Mouse (Mus musculus) stomach, embryonic 16.5 days (tissue): ENCODE measurements around the gene Zfp444. TPM values are rescaled to one million over a fixed set of nuclear protein-coding genes. Genes with fewer than 3 reads are reported as not detected.

Source experiments
- ATAC-seq: fragments of 200-750 bp; cut with Nextera tagmentation; 2 replicates; pipeline ENCODE4 v1.8.0; 2017; ENCODE audit warnings: moderate number of reproducible peaks, moderate TSS enrichment; ENCODE audit not compliant: insufficient read depth, low FRiP score
- H3K27ac ChIP-seq: fragments of 300-500 bp; sonication (generic); 2 replicates; pipeline ENCODE4 v1.5.1; 2014; ENCODE audit warnings: low read length
- H3K27me3 ChIP-seq: fragments of 300-500 bp; sonication (generic); 2 replicates; pipeline ENCODE4 v1.6.1; 2014; ENCODE audit warnings: low read length, control low read depth, mixed read lengths; ENCODE audit not compliant: control insufficient read depth, insufficient read depth
- H3K36me3 ChIP-seq: fragments of 300-500 bp; sonication (generic); 2 replicates; pipeline ENCODE4 v1.6.1; 2014; ENCODE audit warnings: low read length; ENCODE audit not compliant: control insufficient read depth, insufficient read depth
- H3K4me1 ChIP-seq: fragments of 300-500 bp; sonication (generic); 2 replicates; pipeline ENCODE4 v1.6.1; 2014; ENCODE audit warnings: low read length, control low read depth, mixed read lengths; ENCODE audit not compliant: control insufficient read depth, insufficient read depth
- H3K4me2 ChIP-seq: fragments of 300-500 bp; sonication (generic); 2 replicates; pipeline ENCODE4 v1.6.1; 2014; ENCODE audit warnings: low read depth, low read length, mixed read lengths
- H3K4me3 ChIP-seq: fragments of 300-500 bp; sonication (generic); replicated peaks from 2 replicates; pipeline ENCODE4 v1.5.1; 2014; ENCODE audit warnings: mild to moderate bottlenecking, low read length
- H3K9ac ChIP-seq: fragments of 300-500 bp; sonication (generic); 2 replicates; pipeline ENCODE4 v1.6.1; 2014; ENCODE audit warnings: low read length
- H3K9me3 ChIP-seq: fragments of 300-500 bp; sonication (generic); replicated peaks from 2 replicates; pipeline ENCODE4 v1.6.1; 2016; ENCODE audit warnings: low read length, control low read depth; ENCODE audit not compliant: control insufficient read depth
- WGBS: fragments of 180-500 bp; shearing (Covaris S2); extraction: QIAGEN DNeasy Blood & Tissue Kit; methylation state at CpG from one replicate; pipeline ENCODE4 v1.1.7; 2014; 5-methylcytosine and 5-hydroxymethylcytosine counted together
- polyA plus RNA-seq: library from polyadenylated mRNA; unstranded; fragments of >200 nt; fragmentation: Nextera tagmentation; extraction: Ambion mirVana; gene quantifications from 2 replicates; pipeline ENCODE4 v1.2.1, GENCODE M21; 2015

The Zfp444 gene
- polyA plus RNA-seq, 1 experiment from 2014 or later: 32.7 TPM

GRCm38 (mm10) chr7:6185391-6185790, 13.4 kb downstream of the Zfp444 start:
- Histone ChIP-seq H3K27me3 (no peaks in the 10 kb centered on the region), H3K4me1 (no peaks in the 10 kb centered on the region), H3K9ac (no peak overlapping the region), H3K27ac (no peak overlapping the region), H3K4me2 (no peak overlapping the region), H3K36me3 (peaks cover 34% of the 10 kb centered on the region), H3K4me3 (no peak overlapping the region), H3K9me3 (no peaks in the 10 kb centered on the region)
- 100% methylated on average over 1 of the region's 1 CpGs for WGBS
- ATAC-seq: no peak

- Histone ChIP-seq H3K9ac (no peak overlapping the region), H3K4me2 (no peak overlapping the region), H3K27me3 (no peaks in the 10 kb centered on the region), H3K9me3 (no peaks in the 10 kb centered on the region), H3K4me1 (no peaks in the 10 kb centered on the region), H3K27ac (no peak overlapping the region), H3K36me3 (peaks cover 34% of the 10 kb centered on the region), H3K4me3 (no peak overlapping the region)
- ATAC-seq: no peak
- 87% methylated on average over 2 of the region's 2 CpGs for WGBS
Measured at GRCm38 (mm10) chr7:6186176-6186575, 14.2 kb downstream of the Zfp444 start.

GRCm38 (mm10) chr7:6186756-6187155, 14.7 kb downstream of the Zfp444 start:
- ATAC-seq: no peak
- Histone ChIP-seq H3K4me1 (no peaks in the 10 kb centered on the region), H3K9me3 (no peaks in the 10 kb centered on the region), H3K36me3 (peaks cover 34% of the 10 kb centered on the region), H3K4me3 (no peak overlapping the region), H3K27me3 (no peaks in the 10 kb centered on the region), H3K27ac (no peak overlapping the region), H3K9ac (no peak overlapping the region), H3K4me2 (no peak overlapping the region)
- 86% methylated on average over 2 of the region's 2 CpGs for WGBS

GRCm38 (mm10) chr7:6189542-6189941, 17.5 kb downstream of the Zfp444 start:
- WGBS: 52% methylated on average over 45 of the region's 45 CpGs
- Histone ChIP-seq H3K27me3 (no peaks in the 10 kb centered on the region), H3K27ac (no peak overlapping the region), H3K36me3 (peaks cover 28% of the 10 kb centered on the region), H3K4me3 (no peak overlapping the region), H3K4me1 (no peaks in the 10 kb centered on the region), H3K9me3 (no peaks in the 10 kb centered on the region), H3K4me2 (no peak overlapping the region), H3K9ac (no peak overlapping the region)
- no peak for ATAC-seq

- H3K4me1 ChIP-seq: no peaks in the 10 kb centered on the region
- H3K27me3 ChIP-seq: no peaks in the 10 kb centered on the region
- ATAC-seq: no peak
- no peaks in the 10 kb centered on the region for H3K9me3 ChIP-seq
- peaks cover 24% of the 10 kb centered on the region; the same call in 1 of the 2 replicates for H3K36me3 ChIP-seq
- no peak overlapping the region for H3K9ac ChIP-seq
- H3K4me2 ChIP-seq: no peak overlapping the region
- 29% methylated on average over 3 of the region's 3 CpGs for WGBS
- H3K4me3 ChIP-seq: no peak overlapping the region
- no peak overlapping the region for H3K27ac ChIP-seq
Measured at GRCm38 (mm10) chr7:6191376-6191775, 19.4 kb downstream of the Zfp444 start.

GRCm38 (mm10) chr7:6194129-6194528, 22.1 kb downstream of the Zfp444 start:
- Histone ChIP-seq H3K36me3 (0 out of 2 replicates have a peak, but pooled peaks cover 8% of the 10 kb centered on the region), H3K4me1 (no peaks in the 10 kb centered on the region), H3K27me3 (no peaks in the 10 kb centered on the region), H3K4me3 (no peak overlapping the region), H3K9ac (no peak overlapping the region), H3K27ac (no peak overlapping the region), H3K4me2 (no peak overlapping the region), H3K9me3 (no peaks in the 10 kb centered on the region)
- WGBS: 15% methylated on average over 5 of the region's 5 CpGs
- peak; percentile 50; the same call in 1 of the 2 replicates for ATAC-seq

GRCm38 (mm10) chr7:6195777-6196176, 23.8 kb downstream of the Zfp444 start:
- Histone ChIP-seq H3K4me1 (no peaks in the 10 kb centered on the region), H3K4me2 (no peak overlapping the region), H3K27me3 (no peaks in the 10 kb centered on the region), H3K27ac (no peak overlapping the region), H3K9me3 (no peaks in the 10 kb centered on the region), H3K9ac (no peak overlapping the region), H3K4me3 (no peak overlapping the region), H3K36me3 (no peaks in the 10 kb centered on the region)
- 38% methylated on average over 2 of the region's 2 CpGs for WGBS
- ATAC-seq: no peak

- Histone ChIP-seq H3K27me3 (no peaks in the 10 kb centered on the region), H3K9ac (no peak within 1 kb of the TSS), H3K9me3 (no peaks in the 10 kb centered on the region), H3K4me1 (no peaks in the 10 kb centered on the region), H3K4me3 (no peak within 1 kb of the TSS), H3K36me3 (no peaks in the 10 kb centered on the region), H3K27ac (no peak within 1 kb of the TSS), H3K4me2 (no peak within 1 kb of the TSS)
- ATAC-seq: no peak
- WGBS: 64% methylated on average over 3 of the region's 3 CpGs
Measured at GRCm38 (mm10) chr7:6196790-6197189, 24.8 kb downstream of the Zfp444 start, which contains the start of gene Galp. Gene Galp, plus strand, starts transcription at chr7:6197090.

- Histone ChIP-seq H3K9ac (no peak overlapping the region), H3K4me1 (no peaks in the 10 kb centered on the region), H3K27ac (no peak overlapping the region), H3K4me3 (no peak overlapping the region), H3K9me3 (no peaks in the 10 kb centered on the region), H3K36me3 (no peaks in the 10 kb centered on the region), H3K27me3 (no peaks in the 10 kb centered on the region), H3K4me2 (no peak overlapping the region)
- ATAC-seq: no peak
- 82% methylated on average over 3 of the region's 3 CpGs for WGBS
Measured at GRCm38 (mm10) chr7:6204200-6204599, 32.2 kb downstream of the Zfp444 start.

GRCm38 (mm10) chr7:6213144-6213543, 41.1 kb downstream of the Zfp444 start:
- no peak overlapping the region for H3K4me2 ChIP-seq
- H3K36me3 ChIP-seq: no peaks in the 10 kb centered on the region
- no peaks in the 10 kb centered on the region for H3K9me3 ChIP-seq
- H3K4me3 ChIP-seq: no peak overlapping the region
- ATAC-seq: no peak
- no peaks in the 10 kb centered on the region for H3K27me3 ChIP-seq
- no peaks in the 10 kb centered on the region for H3K4me1 ChIP-seq
- 49% methylated on average over 5 of the region's 5 CpGs for WGBS
- no peak overlapping the region for H3K27ac ChIP-seq
- no peak overlapping the region for H3K9ac ChIP-seq
